Mouse (Mus musculus): ENCODE measurements at regions not wholly inside any gene's neighbourhood (a gene's known extent, or its start where the extent isn't known, plus 50 kb on each side); places are given as distances from the start of the nearest gene placed in this dataset.

DNA sequence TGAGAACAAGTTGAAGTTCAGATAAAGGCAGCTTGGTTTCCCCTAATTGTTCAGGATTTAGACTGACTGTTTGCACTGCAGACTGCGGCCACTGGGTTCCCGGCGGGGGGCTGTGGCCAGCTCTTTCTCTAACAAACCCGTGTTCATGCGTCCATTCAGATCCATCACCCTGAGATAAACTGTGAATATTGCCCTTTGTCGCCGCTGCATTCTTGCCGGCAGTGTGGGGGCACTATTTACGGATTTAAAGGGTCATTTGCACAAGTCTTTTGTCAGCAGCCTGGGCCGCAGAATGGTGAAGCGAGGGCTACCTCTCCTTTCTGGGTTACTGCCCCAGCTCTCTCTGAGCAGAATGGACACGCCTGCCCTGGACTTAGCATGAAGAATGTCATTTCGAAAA, 216.6 kb downstream of the Mycn start:
- TF ChIP-seq CTCF (IDR thresholded peaks at IDR 0.05; ENCODE audit: borderline replicate concordance, insufficient read depth, low read depth, low read length) (no peak), POLR2A (IDR thresholded peaks at IDR 0.05; ENCODE audit: borderline replicate concordance, insufficient read depth, low read length) (no peak)

All from cerebellum, adult 2 months (tissue).